Mouse (Mus musculus): ENCODE data around the gene Ypel5.

Gene Ypel5

GRCm38 (mm10) chr17:72844393-72844792 lies 8.1 kb downstream of the Ypel5 start:
- no peak for DNase-seq (ENCODE audit: low read depth)

GRCm38 (mm10) chr17:72844949-72845490 lies 8.8 kb downstream of the Ypel5 start:
- DNase-seq (ENCODE audit: low read depth), result no peak

GRCm38 (mm10) chr17:72845521-72845920 lies 9.3 kb downstream of the Ypel5 start:
- DNase-seq (ENCODE audit: low read depth), result no peak

GRCm38 (mm10) chr17:72855298-72855697 lies 19.0 kb downstream of the Ypel5 start:
- no peak for DNase-seq (ENCODE audit: low read depth)

- DNase-seq (ENCODE audit: low read depth), result peak; percentile 80
Measured at GRCm38 (mm10) chr17:72857677-72858633, 21.7 kb downstream of the Ypel5 start.

GRCm38 (mm10) chr17:72863226-72863625 lies 27.0 kb downstream of the Ypel5 start:
- DNase-seq (ENCODE audit: low read depth), result no peak

- DNase-seq (ENCODE audit: low read depth), result no peak
Measured at GRCm38 (mm10) chr17:72866624-72867245, 30.5 kb downstream of the Ypel5 start.

- DNase-seq (ENCODE audit: low read depth), result no peak
Measured at GRCm38 (mm10) chr17:72868181-72868580, 31.9 kb downstream of the Ypel5 start.

- no peak for DNase-seq (ENCODE audit: low read depth)
Measured at GRCm38 (mm10) chr17:72878979-72879378, 42.7 kb downstream of the Ypel5 start.

GRCm38 (mm10) chr17:72880156-72880555 lies 43.9 kb downstream of the Ypel5 start:
- no peak for DNase-seq (ENCODE audit: low read depth)

- DNase-seq (ENCODE audit: low read depth), result no peak
Measured at GRCm38 (mm10) chr17:72881051-72881450, 44.8 kb downstream of the Ypel5 start.

GRCm38 (mm10) chr17:72881804-72882203 lies 45.6 kb downstream of the Ypel5 start:
- no peak for DNase-seq (ENCODE audit: low read depth)

- peak; percentile 85 for DNase-seq (ENCODE audit: low read depth)
Measured at GRCm38 (mm10) chr17:72889556-72890397, 53.5 kb downstream of the Ypel5 start.

- DNase-seq (ENCODE audit: low read depth), result no peak
Measured at GRCm38 (mm10) chr17:72890398-72890898, 54.2 kb downstream of the Ypel5 start.

GRCm38 (mm10) chr17:72891556-72891955 lies 55.3 kb downstream of the Ypel5 start:
- no peak for DNase-seq (ENCODE audit: low read depth)

- DNase-seq (ENCODE audit: low read depth), result no peak
Measured at GRCm38 (mm10) chr17:72895506-72895905, 59.3 kb downstream of the Ypel5 start.

GRCm38 (mm10) chr17:72897076-72897475 lies 60.8 kb downstream of the Ypel5 start:
- DNase-seq (ENCODE audit: low read depth), result no peak

GRCm38 (mm10) chr17:72897961-72898360 lies 61.7 kb downstream of the Ypel5 start:
- DNase-seq (ENCODE audit: low read depth), result no peak

GRCm38 (mm10) chr17:72898775-72899174 lies 62.5 kb downstream of the Ypel5 start:
- no peak for DNase-seq (ENCODE audit: low read depth)
